Mouse (Mus musculus): ENCODE data around the gene Eif4g3. TPM values are rescaled to one million over a fixed set of nuclear protein-coding genes. Genes with fewer than 3 reads are reported as not detected.

Eif4g3 gene
- total RNA-seq, 4 experiments from 2014 or later: 143 to 163 (median 151) TPM

DNA sequence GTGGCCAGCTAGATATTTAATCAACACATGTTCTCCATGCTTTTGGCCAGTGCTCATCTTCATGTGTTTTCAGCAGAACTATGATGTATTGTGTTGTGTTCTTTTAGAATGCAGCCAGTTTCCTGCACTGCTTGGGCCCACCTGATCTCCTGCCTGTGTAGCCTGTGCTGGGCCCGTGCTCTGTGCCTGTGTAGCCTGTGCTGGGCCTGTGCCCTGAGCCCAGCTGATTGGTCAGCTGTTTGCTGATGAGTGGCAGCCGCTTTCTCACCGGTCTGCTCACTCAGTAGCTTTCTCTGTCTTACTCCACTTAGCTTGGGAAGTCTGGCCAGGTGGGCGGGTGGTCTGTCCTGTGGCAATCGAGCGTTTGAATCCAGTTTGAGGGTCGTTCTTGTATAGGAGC is 107.6 kb downstream of the Eif4g3 start:
- DNase-seq (ENCODE audit: low spot score in 2 of 2): no peak

DNA sequence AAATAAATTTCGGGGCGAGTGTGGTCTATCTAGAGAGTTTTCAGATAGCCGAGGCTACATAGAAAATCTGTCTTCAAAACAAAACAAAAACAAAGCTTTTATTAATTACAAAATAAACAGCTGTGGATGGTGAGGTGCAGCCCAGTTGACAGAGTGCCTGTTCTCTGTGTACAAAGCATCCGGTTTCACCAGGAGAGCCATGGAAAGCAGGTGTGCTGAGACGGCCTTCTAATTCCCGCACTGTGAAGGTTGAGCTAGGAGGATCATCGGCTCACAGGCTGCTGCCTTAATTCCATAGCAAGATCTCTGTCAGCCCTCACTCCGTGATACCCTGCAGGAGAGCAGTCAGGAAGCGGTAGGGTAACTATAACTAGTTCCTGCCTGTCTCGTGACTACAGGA is 109.0 kb downstream of the Eif4g3 start:
- DNase-seq (ENCODE audit: low spot score in 2 of 2): no peak

DNA sequence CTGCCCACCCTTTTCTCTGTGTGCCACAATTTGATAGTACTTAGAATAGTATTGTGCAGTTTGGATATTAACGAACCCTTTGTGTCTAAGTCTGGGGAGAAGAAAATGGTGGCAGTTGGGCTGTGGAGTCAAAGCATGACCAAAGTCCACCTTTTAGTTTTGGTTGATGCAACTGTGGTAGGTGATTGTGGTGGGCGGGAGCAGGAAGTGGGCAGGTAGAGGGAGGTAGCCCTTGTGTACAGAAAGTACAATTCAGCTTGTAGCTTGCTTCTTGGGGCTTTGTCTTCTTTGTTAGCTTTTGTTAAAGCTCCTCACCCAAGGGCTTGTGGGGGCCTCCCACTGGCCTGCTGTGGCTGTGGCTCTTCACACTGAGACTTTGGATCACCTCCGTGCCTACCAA is 109.6 kb downstream of the Eif4g3 start:
- no peak for DNase-seq (ENCODE audit: low spot score in 2 of 2)

GRCm38 (mm10) chr4:138104967-138105366 is 112.1 kb downstream of the Eif4g3 start:
- no peak for DNase-seq (ENCODE audit: low spot score in 2 of 2)

- peak; percentile 64 to 81 for DNase-seq (ENCODE audit: low spot score in 2 of 2)
Measured at GRCm38 (mm10) chr4:138107441-138108409, 114.9 kb downstream of the Eif4g3 start.

DNA sequence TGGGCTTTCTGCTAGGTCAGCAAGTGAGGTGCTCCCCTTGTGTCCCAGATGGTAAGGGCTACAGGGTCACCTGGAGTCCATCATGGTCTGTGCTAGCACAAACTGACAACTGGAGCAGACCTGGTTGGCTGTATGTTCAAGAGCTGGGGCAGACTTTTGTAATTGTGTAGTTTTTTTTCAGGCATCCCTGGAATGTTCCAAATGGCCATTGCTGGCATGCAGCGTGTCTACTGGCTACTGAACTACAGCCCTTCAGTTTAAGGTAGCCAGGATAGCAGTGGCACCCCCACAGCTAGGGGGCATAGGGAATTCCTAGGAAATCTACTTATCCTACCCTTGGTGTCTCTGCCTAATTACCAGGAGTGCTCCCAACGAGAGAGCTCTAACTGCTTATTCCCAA is 115.7 kb downstream of the Eif4g3 start:
- DNase-seq (ENCODE audit: low spot score in 2 of 2): no peak

- DNase-seq (ENCODE audit: low spot score in 2 of 2): no peak
Measured at GRCm38 (mm10) chr4:138109332-138109731, 116.5 kb downstream of the Eif4g3 start.

DNA sequence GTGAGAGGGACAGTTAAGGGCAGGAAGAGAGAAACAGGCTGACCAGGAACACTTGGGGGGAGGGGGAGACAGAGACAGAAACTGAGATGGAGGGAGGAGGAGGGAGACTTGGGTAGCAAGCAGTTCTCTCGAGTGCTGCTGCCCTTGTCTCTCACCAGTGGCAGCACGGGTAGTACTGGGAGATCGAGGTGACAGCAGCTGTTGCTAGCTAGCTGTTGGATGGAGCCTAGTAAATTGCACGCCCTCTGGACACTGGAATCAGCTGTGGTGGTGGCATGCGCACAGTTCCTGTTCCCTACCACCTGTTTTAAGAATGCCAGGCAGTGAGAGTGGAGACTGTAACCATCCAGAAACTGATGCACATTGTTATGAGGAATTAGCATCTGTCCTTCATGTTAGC is 119.0 kb downstream of the Eif4g3 start:
- no peak for DNase-seq (ENCODE audit: low spot score in 2 of 2)

DNA sequence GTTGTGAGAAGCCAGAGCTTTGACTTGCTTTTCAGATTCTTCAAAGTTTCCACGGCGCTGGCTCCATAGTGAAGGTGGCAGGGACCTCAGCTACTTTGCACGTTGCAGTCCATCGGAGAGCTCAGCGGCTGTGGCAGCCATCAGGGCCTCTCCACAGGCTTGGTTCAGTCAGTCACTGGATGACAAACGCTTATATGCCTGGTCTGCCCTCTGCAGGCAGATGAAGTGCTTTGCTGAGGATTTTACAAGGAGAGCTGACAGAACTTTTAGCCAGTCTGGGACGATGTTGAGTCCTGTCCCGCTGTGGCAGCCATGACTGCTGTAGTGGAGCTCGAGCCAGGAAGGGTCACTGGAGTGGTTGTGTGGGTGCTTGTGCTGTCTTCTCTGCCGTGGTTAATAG is 126.9 kb downstream of the Eif4g3 start:
- DNase-seq (ENCODE audit: low spot score in 2 of 2): peak in 1 of 2 experiments; percentile 34

DNA sequence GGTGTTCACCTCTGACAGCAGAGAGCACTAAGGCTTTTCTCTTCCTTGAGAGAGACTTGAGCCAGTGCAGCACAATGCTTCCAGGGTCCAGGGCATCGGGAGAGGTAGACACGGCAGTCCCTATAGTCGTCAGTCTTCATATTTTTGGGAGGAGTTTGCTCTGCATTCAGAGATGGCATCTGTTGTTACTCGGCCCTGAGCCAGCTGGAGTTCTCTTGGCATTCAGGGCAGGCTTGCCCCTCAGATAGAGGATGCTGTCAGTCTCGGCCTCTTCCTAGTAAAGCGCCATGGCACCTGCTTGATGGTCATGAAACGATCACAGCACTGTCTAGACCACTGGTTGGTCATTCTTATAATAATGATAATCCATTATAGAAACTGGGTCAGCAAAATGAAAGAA is 131.2 kb downstream of the Eif4g3 start:
- no peak for DNase-seq (ENCODE audit: low spot score in 2 of 2)

- DNase-seq (ENCODE audit: low spot score in 2 of 2): no peak
Measured at GRCm38 (mm10) chr4:138127371-138127770, 134.5 kb downstream of the Eif4g3 start.

DNA sequence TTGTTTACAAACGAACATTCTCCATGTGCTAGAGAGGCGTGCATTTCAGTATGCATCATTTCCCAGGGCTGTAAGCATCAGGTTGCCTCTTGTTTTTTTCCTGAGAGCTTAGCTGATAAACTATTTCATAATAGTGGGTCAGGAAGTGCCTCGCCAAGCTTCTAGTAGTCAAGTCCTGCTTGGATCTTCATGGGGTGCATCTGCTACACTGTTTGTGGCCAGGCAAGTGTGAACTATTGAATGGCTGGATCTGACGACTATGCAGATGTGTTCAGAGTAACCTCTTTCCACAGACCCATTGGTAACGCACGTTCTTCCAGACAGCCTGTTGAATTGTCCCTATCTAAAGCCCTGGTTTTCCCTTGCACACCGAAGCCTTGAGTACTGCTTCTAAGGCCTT is 135.0 kb downstream of the Eif4g3 start:
- no peak for DNase-seq (ENCODE audit: low spot score in 2 of 2)

- no peak for DNase-seq (ENCODE audit: low spot score in 2 of 2)
Measured at GRCm38 (mm10) chr4:138130149-138130548, 137.3 kb downstream of the Eif4g3 start.

GRCm38 (mm10) chr4:138131226-138131625 is 138.4 kb downstream of the Eif4g3 start:
- DNase-seq (ENCODE audit: low spot score in 2 of 2): peak in 1 of 2 experiments; percentile 41

DNA sequence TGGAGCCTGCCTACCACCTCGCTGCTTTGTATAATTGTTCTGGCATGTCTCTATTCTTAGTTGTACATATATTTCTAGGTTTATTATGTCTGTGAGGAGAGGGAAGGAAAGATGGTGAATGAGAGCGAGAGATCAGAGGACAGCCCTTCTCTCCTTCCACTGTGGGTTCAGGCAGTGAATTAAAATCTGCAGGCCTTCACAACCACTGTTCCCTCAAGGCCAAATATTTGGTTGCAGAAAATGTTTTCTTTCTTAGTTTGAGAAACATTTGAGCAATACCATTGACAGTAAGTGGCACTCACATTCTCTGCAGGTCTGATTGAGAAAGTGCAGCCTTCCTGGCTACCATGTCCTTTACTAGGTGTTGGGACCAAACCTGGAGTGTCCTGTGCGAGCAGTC is 138.9 kb downstream of the Eif4g3 start:
- DNase-seq (ENCODE audit: low spot score in 2 of 2): no peak

- no peak for DNase-seq (ENCODE audit: low spot score in 2 of 2)
Measured at GRCm38 (mm10) chr4:138133360-138133759, 140.5 kb downstream of the Eif4g3 start.

GRCm38 (mm10) chr4:138137336-138137735 is 144.5 kb downstream of the Eif4g3 start:
- no peak for DNase-seq (ENCODE audit: low spot score in 2 of 2)

DNA sequence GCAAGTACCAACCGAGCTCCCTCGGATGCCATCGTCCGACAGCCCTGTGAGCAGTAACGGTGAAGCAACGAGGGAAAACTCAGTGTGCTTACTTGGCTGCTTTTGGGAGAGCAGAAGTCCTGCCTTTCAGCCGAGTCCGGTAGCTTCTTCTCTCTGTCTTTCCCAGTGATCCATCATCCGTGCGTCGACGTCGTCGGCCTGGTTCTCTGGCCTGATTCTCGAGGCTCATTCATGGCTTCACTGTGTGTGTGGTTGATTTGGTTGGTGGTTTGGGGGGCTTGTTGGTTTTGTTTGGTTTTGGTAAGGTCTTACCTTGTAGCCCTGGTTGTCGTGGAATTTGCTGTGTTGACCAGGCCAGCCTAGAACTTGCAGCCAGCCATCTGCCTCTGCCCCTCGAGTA is 145.0 kb downstream of the Eif4g3 start:
- DNase-seq (ENCODE audit: low spot score in 2 of 2): no peak

- DNase-seq (ENCODE audit: low spot score in 2 of 2): no peak
Measured at GRCm38 (mm10) chr4:138138219-138138618, 145.4 kb downstream of the Eif4g3 start.

GRCm38 (mm10) chr4:138141358-138141757 is 148.5 kb downstream of the Eif4g3 start:
- no peak for DNase-seq (ENCODE audit: low spot score in 2 of 2)

DNA sequence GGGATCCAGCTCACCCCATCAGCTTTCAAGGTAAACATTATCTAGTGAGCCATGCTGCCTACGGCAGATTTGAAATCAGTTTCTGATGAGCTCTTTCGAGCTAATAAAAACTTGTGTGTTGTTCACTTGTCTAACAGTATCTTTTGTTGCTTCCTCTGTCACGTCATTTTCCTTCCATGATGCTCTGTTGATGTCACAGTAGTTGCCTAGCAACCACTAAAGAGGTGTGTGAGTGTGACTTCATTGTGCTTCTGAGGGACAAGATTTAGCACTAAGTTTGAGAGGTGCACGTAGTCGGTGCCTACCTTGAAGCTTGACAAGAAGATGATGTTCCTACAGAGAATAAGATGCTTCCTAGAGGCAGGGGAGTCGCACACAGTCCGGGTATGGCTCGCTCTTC is 154.4 kb downstream of the Eif4g3 start:
- DNase-seq (ENCODE audit: low spot score in 2 of 2): no peak

- no peak for DNase-seq (ENCODE audit: low spot score in 2 of 2)
Measured at GRCm38 (mm10) chr4:138149977-138150376, 157.2 kb downstream of the Eif4g3 start.

DNA sequence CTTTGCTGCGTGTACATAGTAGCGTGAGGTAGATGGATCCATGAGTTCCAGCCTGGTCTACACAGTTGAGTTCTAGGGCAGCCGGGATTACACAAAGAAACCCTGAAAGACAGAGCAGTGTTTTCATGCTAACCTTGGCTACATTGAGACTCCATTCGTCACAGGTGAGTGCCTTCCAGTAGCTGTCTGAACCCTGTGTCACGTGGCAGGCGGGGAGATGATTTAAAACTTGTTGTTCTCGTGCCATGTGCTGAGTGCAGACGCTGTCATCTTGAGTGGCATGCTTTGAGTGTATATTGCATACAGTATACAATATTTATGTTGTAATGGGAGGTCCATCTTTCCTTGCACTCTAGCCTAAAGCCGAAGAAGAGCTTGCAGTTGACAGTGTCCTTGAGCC is 158.4 kb downstream of the Eif4g3 start:
- DNase-seq (ENCODE audit: low spot score in 2 of 2): no peak
